Mouse (Mus musculus): ENCODE data around the gene Scamp2.

DNA sequence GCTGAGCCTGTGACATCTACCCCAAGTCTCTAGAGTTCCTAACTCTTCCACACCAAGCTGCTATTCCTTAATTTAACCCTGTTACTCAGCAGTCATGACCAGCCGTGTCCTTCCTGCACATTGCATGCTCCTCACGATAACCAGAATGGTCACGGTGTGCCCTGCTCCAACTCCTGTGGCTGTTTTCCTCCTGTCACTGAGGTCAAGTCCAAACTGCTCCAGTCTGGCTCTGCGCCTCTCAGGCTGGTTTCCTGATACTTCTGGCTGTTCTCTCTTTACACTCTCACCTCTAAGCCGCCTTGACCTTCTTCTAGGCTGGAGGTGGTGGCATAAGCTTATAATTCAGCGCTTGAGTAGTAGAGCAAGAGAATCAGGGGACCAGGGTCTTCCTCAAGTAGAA, 7.8 kb downstream of the Scamp2 start:
- no peak for TF ChIP-seq CTCF (IDR thresholded peaks at IDR 0.05; ENCODE audit: insufficient read depth, low read length)
- no peak for TF ChIP-seq POLR2A (IDR thresholded peaks at IDR 0.05; ENCODE audit: borderline replicate concordance, extremely low read depth, low read depth, low read length)
